Mouse (Mus musculus) layer of hippocampus, adult 8-10 months (tissue): Measurements from ENCODE around the gene Cplx1. TPM values are rescaled to one million over a fixed set of nuclear protein-coding genes. Genes with fewer than 3 reads are reported as not detected.

Experiments used
- DNase-seq, 2 experiments: peaks; one replicate each; pipeline ENCODE4 v3.0.0; 2022; ENCODE audit warnings: low spot score in 2 of 2
- total RNA-seq, 4 experiments: library from RNA; stranded (reverse); gene quantifications; 2 replicates each; pipeline ENCODE4 v1.2.4; 2022

The Cplx1 gene
- 100 to 1,000 TPM; 530 to 563 (median 545) TPM for total RNA-seq

DNA sequence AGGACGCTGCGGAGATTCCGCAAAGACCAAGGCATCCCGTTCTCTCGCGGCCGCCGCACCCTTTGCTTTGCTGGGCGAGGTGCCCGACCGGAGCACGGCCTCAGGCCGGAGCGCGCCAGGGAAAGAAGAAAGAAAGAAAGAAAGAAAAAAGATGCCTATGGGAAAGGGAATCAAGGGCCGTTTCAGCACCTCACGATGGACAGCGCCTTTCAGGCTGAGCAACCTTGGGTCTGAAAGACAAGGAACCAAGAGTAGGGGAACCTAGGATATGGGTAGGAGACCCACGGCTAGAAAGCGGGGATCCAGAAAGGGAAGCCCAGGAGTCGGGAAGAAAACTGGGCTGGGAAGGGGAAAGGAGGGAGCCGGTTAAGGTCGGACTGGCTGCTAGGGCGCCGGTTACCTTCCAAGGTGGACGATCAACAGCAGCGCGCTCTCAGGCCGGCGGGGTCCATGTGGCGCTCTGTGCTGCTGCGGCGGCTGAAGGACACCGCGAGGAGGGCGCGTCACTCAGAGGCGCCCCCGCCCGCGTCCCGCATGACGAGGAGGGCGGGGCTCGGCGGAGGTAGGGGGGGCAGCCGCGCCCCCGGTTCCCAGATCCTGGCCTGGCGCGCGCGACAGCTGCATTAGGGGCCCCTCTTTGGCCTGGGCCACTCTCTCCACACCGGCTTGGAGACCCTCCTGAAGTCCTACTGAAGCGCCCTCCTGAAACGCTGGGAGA, at the start of gene Cplx1:
Gene Cplx1 (minus strand): TSS at position 536 of the 718 bp plus-strand sequence.
- DNase-seq: peak; percentile 35 to 63

DNA sequence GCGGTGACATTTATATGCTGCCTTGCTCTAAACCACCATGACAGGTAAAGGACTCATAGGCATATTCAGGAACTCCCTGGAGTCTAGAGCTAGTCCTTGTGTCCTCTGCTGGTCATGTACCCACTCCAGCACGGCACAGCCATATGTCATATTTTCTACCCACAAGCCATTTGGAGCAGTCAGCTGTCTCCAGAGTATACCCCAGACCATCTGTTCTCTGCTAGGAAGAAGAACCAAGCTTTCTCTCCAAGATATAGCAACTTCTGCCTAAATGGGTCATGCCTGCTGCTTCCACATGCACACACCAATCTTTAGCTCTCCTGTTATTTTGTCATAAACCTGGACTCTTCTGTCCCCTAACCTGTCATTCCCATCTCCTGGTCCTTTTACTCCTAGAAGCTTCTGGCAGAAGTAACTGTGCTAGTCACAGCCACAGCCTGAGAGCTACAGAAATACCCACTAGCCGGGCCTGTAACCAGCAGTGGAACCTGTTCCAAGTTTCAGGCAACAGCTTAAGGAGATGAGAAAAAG, 31.6 kb upstream of the Cplx1 start:
- peak; percentile 59 to 60 for DNase-seq

DNA sequence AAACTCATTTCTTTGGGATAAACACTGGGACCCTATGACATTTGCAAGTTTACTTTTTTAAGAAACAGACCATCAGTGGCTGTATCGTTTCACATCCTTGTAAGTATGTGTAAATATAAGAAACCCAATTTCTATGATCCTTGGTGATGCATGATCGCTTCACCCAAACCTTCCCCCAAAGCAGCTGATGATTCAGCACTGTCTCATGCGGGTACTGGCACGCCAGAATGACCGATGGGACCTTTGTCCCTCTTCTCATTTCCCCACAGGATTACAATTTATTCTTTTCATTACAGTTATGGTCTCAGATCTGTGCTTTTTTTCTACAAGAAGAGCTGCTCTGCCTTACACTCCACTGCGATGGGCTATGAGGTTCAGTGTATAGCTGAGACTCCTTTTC, 23.2 kb upstream of the Cplx1 start:
- no peak for DNase-seq

DNA sequence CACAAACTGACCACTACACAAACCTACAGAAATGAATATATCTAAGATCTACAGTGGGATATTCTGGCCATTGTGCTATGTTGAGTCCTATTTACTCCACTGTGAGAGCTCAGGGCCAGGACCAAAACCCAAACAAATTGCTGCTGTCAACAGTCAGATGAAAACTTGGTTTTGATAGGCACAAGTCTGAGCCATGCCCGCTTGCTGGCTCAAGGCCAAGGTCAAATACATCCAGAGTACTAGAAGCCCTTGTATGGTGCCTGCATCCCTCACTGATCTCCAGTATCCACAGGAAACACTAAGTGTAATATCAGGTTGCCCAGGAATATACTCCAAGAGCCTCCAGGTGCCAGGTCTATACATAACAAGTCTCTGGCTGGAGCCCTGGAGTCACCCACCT, 21.2 kb upstream of the Cplx1 start:
- no peak for DNase-seq

DNA sequence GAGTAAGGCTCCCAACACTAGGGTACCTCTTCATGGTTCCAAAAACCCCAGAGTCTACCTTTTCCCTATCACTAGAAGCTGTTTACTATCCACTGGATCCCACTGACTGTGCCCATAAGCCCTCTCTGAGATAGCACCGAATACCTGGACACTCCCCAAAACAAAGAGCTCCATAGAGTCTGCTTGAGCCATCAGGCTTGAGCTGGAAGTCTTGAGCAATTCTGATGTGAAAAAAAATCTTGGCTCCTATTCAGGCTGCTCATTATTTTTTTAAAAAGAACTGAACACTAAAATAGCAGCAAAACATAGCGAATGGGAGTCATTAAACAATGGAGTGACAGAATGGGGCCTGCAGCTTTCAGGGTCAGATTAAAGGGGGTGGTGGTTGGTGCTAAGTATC, 17.3 kb upstream of the Cplx1 start:
- DNase-seq: no peak

DNA sequence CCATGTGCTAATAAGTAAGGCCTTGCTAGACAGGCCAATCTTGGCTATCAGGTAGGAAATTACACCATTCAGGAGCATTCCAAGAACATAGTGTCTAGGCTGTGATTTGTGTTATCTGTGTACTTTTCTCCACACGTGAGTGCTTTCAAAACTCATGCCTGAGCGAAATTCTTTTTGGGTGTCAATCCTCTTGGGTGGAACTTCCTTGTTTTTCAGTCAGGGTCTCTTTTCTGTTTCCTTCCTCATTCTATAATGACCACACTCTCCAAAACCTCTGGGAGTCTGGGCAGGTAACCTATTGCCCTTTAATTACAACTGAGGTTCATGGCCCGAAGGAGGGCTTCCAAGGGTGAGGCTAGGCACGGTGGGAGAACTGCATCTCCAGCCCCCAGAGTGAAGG, 16.7 kb upstream of the Cplx1 start:
- DNase-seq: no peak

DNA sequence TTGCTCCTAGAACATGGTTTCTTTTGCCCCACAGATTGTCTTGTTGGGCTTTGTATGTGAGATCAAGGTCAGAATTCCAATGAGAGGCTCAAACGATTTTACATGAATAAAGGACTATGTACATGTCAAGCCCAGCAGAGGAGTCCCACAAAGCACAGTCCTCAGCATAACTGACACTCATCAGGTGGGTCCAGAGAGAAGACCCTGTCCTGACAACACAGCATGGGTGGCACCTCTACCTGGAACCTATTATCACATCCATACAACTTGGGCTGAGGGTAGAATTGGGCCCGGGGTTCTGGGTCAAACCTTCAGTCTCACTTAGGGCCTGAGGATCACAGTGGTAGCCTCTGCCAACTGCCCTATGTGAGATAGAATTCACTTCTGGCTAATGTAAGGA, 15.6 kb upstream of the Cplx1 start:
- no peak for DNase-seq

DNA sequence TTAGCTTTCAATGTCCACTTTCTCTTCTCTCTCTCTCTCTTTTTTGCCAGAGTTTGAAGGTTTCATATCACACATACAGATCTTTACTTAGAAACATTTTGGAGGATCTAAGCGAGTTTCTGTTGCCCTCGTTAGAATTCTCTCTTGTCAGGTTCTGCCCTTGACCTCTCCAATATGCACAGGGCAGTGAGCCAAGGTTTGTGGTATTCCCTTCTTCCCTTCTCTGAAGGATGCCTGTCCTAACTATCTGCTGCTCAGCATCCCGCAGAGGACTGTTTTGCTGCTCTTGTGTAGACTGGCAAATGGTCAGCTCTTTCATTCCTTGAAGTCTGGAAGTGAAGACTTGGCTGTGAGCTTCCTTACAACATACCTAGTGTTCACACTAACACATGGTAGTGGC, 14.5 kb upstream of the Cplx1 start:
- no peak for DNase-seq

DNA sequence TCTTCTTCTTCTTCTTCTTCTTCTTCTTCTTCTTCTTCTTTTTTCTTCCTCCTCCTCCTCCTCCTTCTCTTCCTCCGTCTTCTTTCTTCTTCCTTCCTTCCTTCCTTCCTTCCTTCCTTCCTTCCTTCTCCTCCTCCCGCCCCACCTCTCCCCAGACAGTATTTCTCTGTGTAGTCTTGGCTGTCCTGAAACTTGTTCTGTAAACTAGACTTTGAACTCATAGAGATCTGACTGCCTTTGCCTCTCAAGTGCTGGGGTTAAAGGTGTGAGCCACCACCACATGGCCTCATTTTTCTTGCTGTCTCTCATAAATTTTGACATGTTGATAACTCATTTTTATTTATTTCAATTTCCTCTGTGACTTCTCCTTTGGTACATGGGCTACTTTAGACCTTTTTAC, 12.7 kb upstream of the Cplx1 start:
- no peak for DNase-seq

DNA sequence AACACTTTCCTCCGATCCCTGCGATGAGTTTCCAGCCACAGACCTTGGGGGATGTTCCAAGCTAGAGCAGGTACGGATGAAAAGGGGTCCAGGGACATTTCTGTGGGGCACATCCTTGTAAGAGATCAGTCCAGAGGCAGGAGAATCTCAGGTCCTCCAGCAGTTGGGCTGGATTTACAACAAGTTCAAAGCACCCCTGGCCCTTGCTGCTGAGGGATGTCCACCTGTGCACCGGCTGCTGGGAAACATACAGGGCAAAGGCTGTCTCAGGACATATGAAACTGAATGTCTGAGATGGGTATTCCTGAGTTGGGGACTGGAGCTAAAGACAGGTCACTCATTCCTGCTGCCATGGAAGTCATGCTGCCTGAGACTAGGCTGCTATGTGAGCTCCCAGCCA, 7.2 kb upstream of the Cplx1 start:
- DNase-seq: no peak

DNA sequence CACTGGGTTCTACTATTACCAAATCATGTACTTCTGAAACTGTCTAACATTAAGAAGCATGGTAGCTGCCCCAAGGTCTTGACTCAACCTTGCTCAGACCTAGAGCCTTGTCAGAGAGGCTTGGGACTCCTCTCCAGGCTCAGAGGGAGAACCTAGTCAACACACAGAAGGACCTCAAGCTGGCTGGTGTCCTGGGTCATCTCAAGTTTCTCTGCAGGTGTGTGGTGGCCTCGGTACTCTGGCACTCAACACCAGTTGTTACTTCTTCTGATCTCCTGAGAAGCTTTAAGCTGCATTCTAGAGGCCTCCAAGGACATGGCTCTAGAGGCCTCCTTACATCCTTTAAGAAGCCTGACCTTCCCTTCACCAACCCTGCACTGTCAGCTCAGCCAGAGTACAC, 4.2 kb upstream of the Cplx1 start:
- no peak for DNase-seq

DNA sequence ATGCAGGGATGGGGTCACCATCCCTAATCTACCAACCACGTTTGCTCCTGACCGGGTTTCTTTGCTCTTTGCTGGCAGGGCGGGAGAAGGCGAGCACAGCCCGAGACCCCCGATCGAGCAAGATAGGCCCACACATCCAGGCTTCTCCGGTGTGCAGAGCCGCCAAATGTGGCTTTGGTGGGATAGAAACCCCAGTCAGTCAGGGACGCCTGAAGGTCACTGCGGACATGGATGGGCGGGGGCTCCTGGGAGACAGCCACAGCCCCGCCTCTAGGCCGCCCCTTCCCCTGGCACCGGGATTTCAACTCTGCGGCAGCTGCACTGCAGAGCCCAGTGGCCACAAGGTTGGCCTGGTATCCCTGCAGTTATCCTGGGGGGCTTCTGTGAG, 377 bp upstream of the Cplx1 start:
- no peak for DNase-seq

DNA sequence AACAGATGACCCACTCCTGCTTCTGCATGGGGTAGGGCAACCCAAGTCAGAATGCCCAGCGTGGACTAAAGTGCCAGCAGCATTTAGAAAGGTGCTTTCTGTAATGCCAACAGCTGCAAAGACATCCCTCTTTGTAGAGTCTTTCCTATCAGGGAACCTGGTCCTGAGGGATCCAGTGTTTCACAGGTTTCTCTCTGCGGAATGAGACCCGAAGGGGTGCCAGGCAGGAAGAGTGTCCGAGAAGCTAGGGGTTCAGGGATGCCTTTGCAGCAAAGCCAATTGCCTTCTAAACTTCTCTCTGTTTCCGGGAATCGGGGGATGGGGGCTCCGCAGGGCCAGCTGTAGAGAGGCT, 711 bp downstream of the Cplx1 start:
- DNase-seq: no peak

DNA sequence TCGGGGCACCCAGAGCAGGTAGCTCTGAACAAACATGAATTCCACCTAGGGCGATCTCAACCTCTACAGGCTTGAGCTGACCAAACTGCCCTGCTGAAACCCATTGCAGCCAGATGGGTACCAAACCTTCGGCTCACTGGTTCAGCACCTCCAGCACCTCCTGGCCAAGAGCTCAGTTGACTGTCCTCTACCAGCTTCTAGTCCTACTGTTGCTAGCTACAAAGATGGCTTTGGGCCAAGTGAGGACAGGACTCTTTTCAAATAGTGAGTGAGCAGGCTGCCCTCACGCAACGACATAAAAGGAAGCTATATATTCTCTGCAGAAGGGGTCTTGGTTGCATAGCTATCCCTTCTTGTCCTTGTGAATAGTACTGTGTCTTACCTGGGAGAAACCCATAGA, 2.2 kb downstream of the Cplx1 start:
- DNase-seq: no peak

DNA sequence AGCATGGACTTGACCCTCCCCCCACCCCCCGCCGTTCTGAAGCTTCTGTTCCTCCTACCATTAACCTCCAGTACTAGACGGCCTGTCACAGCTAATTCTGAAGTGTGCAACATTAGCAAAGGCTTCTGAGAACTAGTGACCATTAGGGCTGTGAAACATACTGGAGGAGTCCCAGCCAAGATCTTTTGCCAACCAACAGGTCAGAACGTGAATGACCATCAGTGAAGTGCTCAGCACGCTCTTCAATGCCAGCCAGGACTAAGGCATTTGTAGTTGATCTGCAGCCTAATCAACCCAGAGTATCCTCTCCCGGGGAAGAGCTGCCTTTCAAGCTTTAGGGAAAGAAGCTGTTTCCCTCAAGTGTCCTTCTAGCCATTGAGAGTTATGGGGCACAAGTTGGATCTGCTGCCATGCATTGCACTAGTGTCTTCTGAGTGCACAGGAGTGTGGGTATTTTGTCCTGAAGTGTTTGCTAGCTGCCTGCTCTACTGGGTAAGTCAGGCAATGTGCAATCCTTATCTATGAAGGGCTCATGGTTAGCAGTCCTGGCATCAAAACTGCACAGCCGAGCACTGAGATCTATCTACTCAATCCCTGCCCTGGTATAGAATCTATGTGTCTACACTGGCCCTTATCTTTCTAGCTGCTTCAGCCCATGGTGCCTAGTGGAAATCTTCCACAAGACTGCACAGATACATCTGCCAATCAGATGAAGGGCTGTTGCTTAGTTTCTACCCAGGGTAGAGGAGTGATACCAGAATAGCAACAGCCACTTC, 6.1 kb downstream of the Cplx1 start:
- no peak for DNase-seq

DNA sequence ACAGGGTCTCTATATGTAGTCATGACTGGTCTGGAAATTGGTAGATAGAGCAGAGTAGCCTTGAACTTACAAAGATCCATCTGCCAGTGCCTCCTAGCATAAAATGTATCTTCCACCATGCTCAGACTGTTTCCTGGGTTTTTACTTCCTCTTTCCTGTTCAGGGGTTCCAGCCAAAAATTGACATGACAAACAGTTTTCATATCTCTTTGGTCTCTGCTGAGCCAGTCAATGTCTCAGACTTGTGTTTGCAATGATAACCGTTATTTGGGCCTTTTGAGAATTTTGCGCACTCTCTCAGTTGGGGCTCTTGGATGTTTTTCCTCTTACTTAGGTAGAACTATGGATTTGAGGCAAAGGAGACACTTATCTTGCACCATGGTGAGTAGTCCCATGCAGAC, 15.6 kb downstream of the Cplx1 start:
- no peak for DNase-seq

DNA sequence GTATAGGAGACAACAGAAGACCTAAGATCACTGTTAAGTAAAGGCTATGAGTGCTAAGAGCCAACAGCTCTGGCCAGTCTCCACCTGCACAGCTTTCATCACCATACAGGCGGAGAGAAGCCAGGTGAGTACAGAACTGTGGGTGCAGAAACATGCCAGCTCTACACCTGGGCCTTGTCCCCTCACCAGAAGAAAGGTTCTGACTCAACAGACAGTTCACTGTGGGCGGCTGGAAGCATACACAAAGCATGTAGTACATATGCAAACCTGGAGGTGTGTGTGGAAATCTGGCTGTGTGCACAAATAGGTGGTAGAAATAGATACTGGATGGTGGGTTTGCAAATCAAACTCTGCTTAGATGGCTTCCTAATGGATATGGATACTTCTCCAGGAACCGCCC, 27.2 kb downstream of the Cplx1 start:
- no peak for DNase-seq

DNA sequence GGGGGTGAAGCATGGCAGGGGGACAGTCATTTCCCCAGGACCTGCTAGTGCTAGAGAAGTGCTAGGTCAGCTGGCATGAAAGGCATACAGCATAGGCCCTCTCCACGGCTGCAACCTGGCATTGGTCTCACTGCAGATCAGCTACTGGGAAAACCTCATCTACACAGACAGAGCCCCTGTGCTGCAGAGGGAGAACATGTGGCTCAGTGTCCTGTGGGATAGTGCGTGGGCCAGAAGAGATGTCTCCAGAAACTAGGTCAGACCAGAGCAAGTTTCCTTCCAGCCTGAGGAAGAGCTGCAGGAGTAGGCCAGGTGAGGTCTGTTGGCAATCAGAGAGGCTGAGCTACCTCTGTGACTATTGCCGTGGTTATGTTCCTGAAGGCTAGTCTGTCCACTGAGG, 27.9 kb downstream of the Cplx1 start:
- DNase-seq: no peak

DNA sequence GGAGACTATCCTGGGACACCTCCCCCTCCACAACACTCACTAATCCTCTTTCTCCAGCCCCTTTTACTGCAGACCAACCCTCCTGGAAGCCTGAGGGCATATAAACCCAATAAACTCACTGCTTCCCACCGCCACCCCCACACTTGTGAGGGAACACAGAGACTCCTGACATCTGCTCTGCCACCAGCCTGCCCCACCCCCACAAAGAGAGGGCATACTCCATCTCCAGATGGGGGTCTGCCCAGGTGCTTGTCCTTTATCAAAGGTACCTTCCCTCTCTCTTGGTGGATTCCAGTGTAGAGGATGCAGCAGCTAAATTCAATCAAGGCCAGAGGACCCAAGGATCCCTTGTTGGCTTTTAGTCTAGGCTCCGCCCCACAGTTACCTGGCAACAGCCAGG, 28.8 kb downstream of the Cplx1 start:
- DNase-seq: no peak

DNA sequence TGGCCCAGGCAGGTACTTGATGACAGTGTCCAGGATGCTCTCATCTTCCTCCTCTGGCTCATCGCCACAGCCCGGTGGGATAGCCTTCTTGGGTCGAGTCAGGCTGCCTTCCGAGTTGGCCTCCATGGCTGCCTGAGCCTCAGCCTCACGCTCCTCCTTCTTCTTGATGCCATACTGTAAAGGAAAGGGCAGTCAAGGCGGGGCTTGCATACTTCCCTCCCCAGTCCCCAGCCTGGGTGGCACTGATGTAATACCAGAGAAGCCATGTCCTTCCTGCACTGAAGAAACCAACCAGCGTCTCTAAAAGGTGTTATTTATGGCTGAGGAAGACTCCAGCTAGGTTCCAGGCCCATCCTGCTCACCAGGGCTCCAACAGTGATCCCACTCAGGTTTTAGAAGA, 29.7 kb downstream of the Cplx1 start:
- no peak for DNase-seq

DNA sequence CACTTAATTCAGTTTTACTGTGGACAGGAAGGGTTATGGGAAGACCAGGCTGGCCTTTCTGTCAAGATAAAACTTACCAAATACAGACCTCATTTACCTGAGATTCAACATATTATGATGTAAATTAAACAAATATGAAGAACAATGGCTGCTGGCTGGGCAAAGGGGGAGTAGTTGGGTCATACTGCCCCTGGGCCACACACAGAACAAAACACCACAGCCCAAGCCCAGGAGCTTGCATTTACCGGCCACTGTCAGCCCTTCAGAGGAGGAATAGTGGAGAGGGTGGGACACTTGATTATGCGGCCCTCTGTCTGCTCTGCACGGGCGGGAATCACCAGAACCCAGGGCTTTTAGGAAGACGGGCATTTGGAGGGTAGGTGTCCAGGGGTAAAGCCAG, 30.9 kb downstream of the Cplx1 start:
- DNase-seq: no peak

DNA sequence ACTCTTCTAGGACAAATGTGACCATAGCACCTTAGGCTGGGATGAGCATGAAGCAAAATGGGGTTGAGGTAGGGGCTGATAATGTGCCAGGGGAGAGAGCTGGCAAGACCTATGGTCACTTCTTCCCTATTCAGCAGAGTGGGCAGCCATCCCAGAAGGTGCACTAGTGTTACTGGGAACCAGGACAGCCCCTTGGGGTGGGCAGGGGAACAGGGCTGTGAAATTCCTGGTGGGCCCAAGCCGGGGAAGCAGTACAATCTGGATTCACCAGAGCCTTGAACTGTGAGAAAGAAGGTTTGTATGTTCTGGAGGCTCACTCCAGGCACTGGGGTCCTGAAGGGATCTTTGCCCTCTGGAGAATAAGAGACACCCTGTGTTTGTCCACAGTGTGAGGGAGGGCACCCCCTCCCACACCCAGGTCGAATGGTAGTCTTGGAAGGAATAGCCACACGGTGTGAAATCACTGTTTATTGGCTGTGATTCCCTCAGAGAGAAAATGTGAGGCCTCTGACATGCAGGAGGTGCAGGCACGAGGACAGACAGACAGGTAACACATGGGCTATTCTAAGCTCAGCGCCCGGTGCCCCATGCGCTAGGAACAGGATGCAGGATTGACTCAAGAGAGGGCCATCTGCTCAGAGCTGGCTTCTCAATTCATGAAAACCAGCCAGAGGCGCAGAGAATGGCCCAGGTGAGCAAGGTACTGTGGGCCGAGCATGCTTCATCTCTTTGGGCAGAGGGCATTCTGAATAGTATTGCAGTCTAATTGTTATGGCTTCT, 31.5 kb downstream of the Cplx1 start:
- no peak for DNase-seq
